Mouse (Mus musculus): ENCODE measurements around the gene Palm. TPM values are rescaled to one million over a fixed set of nuclear protein-coding genes. Genes with fewer than 3 reads are reported as not detected.

Palm gene
- polyA plus RNA-seq, 1 experiment from 2014 or later, result 78.0 TPM

GRCm38 (mm10) chr10:79807826-79808225 is 14.5 kb downstream of the Palm start:
- no peaks in the 10 kb centered on the region for H3K27me3 ChIP-seq (ENCODE audit: control insufficient read depth, insufficient read depth, low read length)
- peaks cover 9% of the 10 kb centered on the region; the same call in 1 of the 2 replicates for H3K36me3 ChIP-seq (ENCODE audit: control insufficient read depth, insufficient read depth, low read length)
- H3K9ac ChIP-seq (replicated peaks; ENCODE audit: low read depth, low read length), result no peak overlapping the region
- peak overlapping the region; percentile 12; the same call in 1 of the 2 replicates for H3K27ac ChIP-seq (ENCODE audit: low read length)
- 69% methylated on average over 11 of the region's 11 CpGs for WGBS
- ATAC-seq (ENCODE audit: insufficient number of reproducible peaks, insufficient read depth, low FRiP score, low read depth), result no peak
- no peak overlapping the region for H3K4me3 ChIP-seq (ENCODE audit: low read depth, low read length)
- H3K4me2 ChIP-seq (replicated peaks; ENCODE audit: low read depth, low read length), result no peak overlapping the region
- H3K4me1 ChIP-seq (ENCODE audit: control insufficient read depth, insufficient read depth, low read length), result peaks cover 21% of the 10 kb centered on the region
- no peaks in the 10 kb centered on the region for H3K9me3 ChIP-seq (ENCODE audit: control insufficient read depth, low read depth, low read length)

- no peak for ATAC-seq (ENCODE audit: insufficient number of reproducible peaks, insufficient read depth, low FRiP score, low read depth)
- no peak overlapping the region for H3K4me3 ChIP-seq (ENCODE audit: low read depth, low read length)
- WGBS, result 86% methylated on average over 11 of the region's 11 CpGs
- H3K9ac ChIP-seq (replicated peaks; ENCODE audit: low read depth, low read length), result no peak overlapping the region
- H3K4me2 ChIP-seq (replicated peaks; ENCODE audit: low read depth, low read length), result no peak overlapping the region
- peaks cover 9% of the 10 kb centered on the region; the same call in 1 of the 2 replicates for H3K36me3 ChIP-seq (ENCODE audit: control insufficient read depth, insufficient read depth, low read length)
- no peaks in the 10 kb centered on the region for H3K27me3 ChIP-seq (ENCODE audit: control insufficient read depth, insufficient read depth, low read length)
- H3K27ac ChIP-seq (ENCODE audit: low read length), result no peak overlapping the region
- no peaks in the 10 kb centered on the region for H3K9me3 ChIP-seq (ENCODE audit: control insufficient read depth, low read depth, low read length)
- peaks cover 16% of the 10 kb centered on the region for H3K4me1 ChIP-seq (ENCODE audit: control insufficient read depth, insufficient read depth, low read length)
Measured at GRCm38 (mm10) chr10:79808728-79809127, 15.4 kb downstream of the Palm start.

- Histone ChIP-seq H3K36me3 (ENCODE audit: control insufficient read depth, insufficient read depth, low read length) (peaks cover 9% of the 10 kb centered on the region; the same call in 1 of the 2 replicates), H3K27ac (ENCODE audit: low read length) (no peak overlapping the region), H3K4me3 (ENCODE audit: low read depth, low read length) (no peak overlapping the region), H3K4me2 (replicated peaks; ENCODE audit: low read depth, low read length) (no peak overlapping the region), H3K9me3 (ENCODE audit: control insufficient read depth, low read depth, low read length) (no peaks in the 10 kb centered on the region), H3K9ac (replicated peaks; ENCODE audit: low read depth, low read length) (no peak overlapping the region), H3K27me3 (ENCODE audit: control insufficient read depth, insufficient read depth, low read length) (no peaks in the 10 kb centered on the region), H3K4me1 (ENCODE audit: control insufficient read depth, insufficient read depth, low read length) (no peaks in the 10 kb centered on the region)
- ATAC-seq (ENCODE audit: insufficient number of reproducible peaks, insufficient read depth, low FRiP score, low read depth), result no peak
- WGBS, result 28% methylated on average over 15 of the region's 15 CpGs
Measured at GRCm38 (mm10) chr10:79811736-79812637, 18.6 kb downstream of the Palm start.

GRCm38 (mm10) chr10:79814271-79814842 is 21.0 kb downstream of the Palm start:
- H3K36me3 ChIP-seq (ENCODE audit: control insufficient read depth, insufficient read depth, low read length), result peaks cover 7% of the 10 kb centered on the region; the same call in 1 of the 2 replicates
- no peak overlapping the region for H3K4me3 ChIP-seq (ENCODE audit: low read depth, low read length)
- no peaks in the 10 kb centered on the region for H3K9me3 ChIP-seq (ENCODE audit: control insufficient read depth, low read depth, low read length)
- H3K27me3 ChIP-seq (ENCODE audit: control insufficient read depth, insufficient read depth, low read length), result no peaks in the 10 kb centered on the region
- 85% methylated on average over 5 of the region's 5 CpGs for WGBS
- no peak overlapping the region for H3K9ac ChIP-seq (replicated peaks; ENCODE audit: low read depth, low read length)
- no peak overlapping the region for H3K27ac ChIP-seq (ENCODE audit: low read length)
- no peak overlapping the region for H3K4me2 ChIP-seq (replicated peaks; ENCODE audit: low read depth, low read length)
- ATAC-seq (ENCODE audit: insufficient number of reproducible peaks, insufficient read depth, low FRiP score, low read depth), result no peak
- H3K4me1 ChIP-seq (ENCODE audit: control insufficient read depth, insufficient read depth, low read length), result no peaks in the 10 kb centered on the region

GRCm38 (mm10) chr10:79815671-79816494 is 22.5 kb downstream of the Palm start:
- Histone ChIP-seq H3K27ac (ENCODE audit: low read length) (no peak overlapping the region), H3K4me1 (ENCODE audit: control insufficient read depth, insufficient read depth, low read length) (no peaks in the 10 kb centered on the region), H3K36me3 (ENCODE audit: control insufficient read depth, insufficient read depth, low read length) (peaks cover 1% of the 10 kb centered on the region; the same call in 1 of the 2 replicates), H3K9ac (replicated peaks; ENCODE audit: low read depth, low read length) (no peak overlapping the region), H3K4me2 (replicated peaks; ENCODE audit: low read depth, low read length) (no peak overlapping the region), H3K27me3 (ENCODE audit: control insufficient read depth, insufficient read depth, low read length) (no peaks in the 10 kb centered on the region), H3K9me3 (ENCODE audit: control insufficient read depth, low read depth, low read length) (no peaks in the 10 kb centered on the region), H3K4me3 (ENCODE audit: low read depth, low read length) (no peak overlapping the region)
- 86% methylated on average over 12 of the region's 12 CpGs for WGBS
- ATAC-seq (ENCODE audit: insufficient number of reproducible peaks, insufficient read depth, low FRiP score, low read depth), result no peak

GRCm38 (mm10) chr10:79817111-79817510 is 23.7 kb downstream of the Palm start:
- Histone ChIP-seq H3K4me2 (replicated peaks; ENCODE audit: low read depth, low read length) (no peak overlapping the region), H3K36me3 (ENCODE audit: control insufficient read depth, insufficient read depth, low read length) (no peaks in the 10 kb centered on the region; the same call in 1 of the 2 replicates), H3K27me3 (ENCODE audit: control insufficient read depth, insufficient read depth, low read length) (no peaks in the 10 kb centered on the region), H3K9me3 (ENCODE audit: control insufficient read depth, low read depth, low read length) (no peaks in the 10 kb centered on the region), H3K9ac (replicated peaks; ENCODE audit: low read depth, low read length) (no peak overlapping the region), H3K4me3 (ENCODE audit: low read depth, low read length) (no peak overlapping the region), H3K4me1 (ENCODE audit: control insufficient read depth, insufficient read depth, low read length) (peaks cover 2% of the 10 kb centered on the region; the same call in 1 of the 2 replicates), H3K27ac (ENCODE audit: low read length) (no peak overlapping the region)
- WGBS, result 73% methylated on average over 2 of the region's 2 CpGs
- ATAC-seq (ENCODE audit: insufficient number of reproducible peaks, insufficient read depth, low FRiP score, low read depth), result no peak

GRCm38 (mm10) chr10:79818225-79818624 is 24.9 kb downstream of the Palm start:
- no peak overlapping the region for H3K9ac ChIP-seq (replicated peaks; ENCODE audit: low read depth, low read length)
- 59% methylated on average over 4 of the region's 4 CpGs for WGBS
- no peaks in the 10 kb centered on the region; the same call in 1 of the 2 replicates for H3K36me3 ChIP-seq (ENCODE audit: control insufficient read depth, insufficient read depth, low read length)
- no peaks in the 10 kb centered on the region for H3K9me3 ChIP-seq (ENCODE audit: control insufficient read depth, low read depth, low read length)
- ATAC-seq (ENCODE audit: insufficient number of reproducible peaks, insufficient read depth, low FRiP score, low read depth), result no peak
- H3K4me1 ChIP-seq (ENCODE audit: control insufficient read depth, insufficient read depth, low read length), result peaks cover 7% of the 10 kb centered on the region; the same call in 1 of the 2 replicates
- H3K27me3 ChIP-seq (ENCODE audit: control insufficient read depth, insufficient read depth, low read length), result no peaks in the 10 kb centered on the region
- no peak overlapping the region for H3K4me3 ChIP-seq (ENCODE audit: low read depth, low read length)
- no peak overlapping the region for H3K4me2 ChIP-seq (replicated peaks; ENCODE audit: low read depth, low read length)
- no peak overlapping the region for H3K27ac ChIP-seq (ENCODE audit: low read length)

GRCm38 (mm10) chr10:79819606-79820005 is 26.2 kb downstream of the Palm start:
- no peak for ATAC-seq (ENCODE audit: insufficient number of reproducible peaks, insufficient read depth, low FRiP score, low read depth)
- Histone ChIP-seq H3K36me3 (ENCODE audit: control insufficient read depth, insufficient read depth, low read length) (no peaks in the 10 kb centered on the region; the same call in 1 of the 2 replicates), H3K27me3 (ENCODE audit: control insufficient read depth, insufficient read depth, low read length) (no peaks in the 10 kb centered on the region), H3K4me1 (ENCODE audit: control insufficient read depth, insufficient read depth, low read length) (peaks cover 7% of the 10 kb centered on the region; the same call in 1 of the 2 replicates), H3K9ac (replicated peaks; ENCODE audit: low read depth, low read length) (no peak overlapping the region), H3K4me3 (ENCODE audit: low read depth, low read length) (no peak overlapping the region), H3K27ac (ENCODE audit: low read length) (no peak overlapping the region), H3K9me3 (ENCODE audit: control insufficient read depth, low read depth, low read length) (no peaks in the 10 kb centered on the region), H3K4me2 (replicated peaks; ENCODE audit: low read depth, low read length) (no peak overlapping the region)
- WGBS, result 90% methylated on average over 17 of the region's 17 CpGs

Data from stomach, embryonic 14.5 days (tissue).